Mouse (Mus musculus) heart, embryonic 11.5 days (tissue): Measurements from ENCODE around the gene Tepp. TPM values are rescaled to one million over a fixed set of nuclear protein-coding genes. Genes with fewer than 3 reads are reported as not detected.

ENCODE experiments used
- ATAC-seq: fragments of 200-750 bp; cut with Nextera tagmentation; replicated peaks from 2 replicates; pipeline ENCODE4 v1.8.0; 2017; ENCODE audit warnings: moderate library complexity; ENCODE audit not compliant: insufficient number of reproducible peaks, low FRiP score, low TSS enrichment
- H3K27ac ChIP-seq: fragments of 300-500 bp; sonication (generic); 2 replicates; pipeline ENCODE4 v1.5.1; 2014; ENCODE audit warnings: mild to moderate bottlenecking, low read depth, low read length
- H3K27me3 ChIP-seq: fragments of 300-500 bp; sonication (generic); 2 replicates; pipeline ENCODE4 v1.6.1; 2014; ENCODE audit warnings: mild to moderate bottlenecking, low read length, mixed read lengths; ENCODE audit not compliant: control insufficient read depth, insufficient read depth
- H3K36me3 ChIP-seq: fragments of 300-500 bp; sonication (generic); 2 replicates; pipeline ENCODE4 v1.6.1; 2014; ENCODE audit warnings: mild to moderate bottlenecking, low read length, moderate library complexity, mixed read lengths; ENCODE audit not compliant: control insufficient read depth, insufficient read depth
- H3K4me1 ChIP-seq: fragments of 300-500 bp; sonication (generic); 2 replicates; pipeline ENCODE4 v1.6.1; 2014; ENCODE audit warnings: low read length; ENCODE audit not compliant: control insufficient read depth, insufficient read depth
- H3K4me2 ChIP-seq: fragments of 300-500 bp; sonication (generic); 2 replicates; pipeline ENCODE4 v1.6.1; 2014; ENCODE audit warnings: mild to moderate bottlenecking, moderate library complexity
- H3K4me3 ChIP-seq: fragments of 300-500 bp; sonication (generic); 2 replicates; pipeline ENCODE4 v1.5.1; 2014; ENCODE audit warnings: low read depth, low read length
- H3K9ac ChIP-seq: fragments of 300-500 bp; sonication (generic); 2 replicates; pipeline ENCODE4 v1.6.1; 2014; ENCODE audit warnings: mild to moderate bottlenecking, low read depth, low read length, moderate library complexity
- H3K9me3 ChIP-seq: fragments of 300-500 bp; sonication (generic); replicated peaks from 2 replicates; pipeline ENCODE4 v1.6.1; 2016; ENCODE audit warnings: low read length; ENCODE audit not compliant: control insufficient read depth
- WGBS: fragments of 180-500 bp; shearing (Covaris S2); extraction: QIAGEN DNeasy Blood & Tissue Kit; methylation state at CpG from one replicate; pipeline ENCODE4 v1.1.7; 2014; ENCODE audit not compliant: insufficient replicate concordance; 5-methylcytosine and 5-hydroxymethylcytosine counted together
- polyA plus RNA-seq: library from polyadenylated mRNA; unstranded; fragments of >200 nt; fragmentation: Nextera tagmentation; extraction: Ambion mirVana; gene quantifications from 2 replicates; pipeline ENCODE4 v1.2.1, GENCODE M21; 2014

Gene Tepp
- polyA plus RNA-seq, 1 experiment from 2014 or later: not detected

DNA sequence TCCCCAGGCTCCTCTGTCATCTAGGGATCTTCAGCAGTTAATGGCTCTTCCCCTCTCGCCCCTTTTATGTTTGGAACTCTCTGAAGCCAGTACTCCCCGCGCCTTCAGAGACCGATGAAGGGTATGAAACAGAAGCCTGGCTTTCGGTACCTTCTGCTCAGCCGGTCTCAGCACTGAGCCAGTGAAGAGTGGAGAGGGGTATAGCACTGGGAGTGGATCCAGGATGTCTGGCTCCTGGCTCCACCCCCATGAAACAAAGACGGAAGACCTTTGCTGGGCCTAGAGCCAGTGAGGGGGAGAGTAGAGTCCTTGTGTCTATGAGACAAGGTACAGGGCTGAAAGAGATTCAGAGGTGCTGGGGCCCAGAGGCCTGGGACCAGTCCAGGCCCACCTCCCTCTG is 16.5 kb upstream of the Tepp start:
- Histone ChIP-seq H3K4me3 (no peak overlapping the region), H3K27me3 (no peaks in the 10 kb centered on the region), H3K4me2 (no peak overlapping the region; the same call in 1 of the 2 replicates), H3K9ac (0 out of 2 replicates have a peak overlapping the region, but pooled peaks have one; percentile 46), H3K4me1 (no peaks in the 10 kb centered on the region; the same call in 1 of the 2 replicates), H3K27ac (0 out of 2 replicates have a peak overlapping the region, but pooled peaks have one; percentile 0), H3K36me3 (no peaks in the 10 kb centered on the region), H3K9me3 (no peaks in the 10 kb centered on the region)
- ATAC-seq: no peak; the same call in 1 of the 2 replicates
- 74% methylated on average over 7 of the region's 7 CpGs for WGBS

DNA sequence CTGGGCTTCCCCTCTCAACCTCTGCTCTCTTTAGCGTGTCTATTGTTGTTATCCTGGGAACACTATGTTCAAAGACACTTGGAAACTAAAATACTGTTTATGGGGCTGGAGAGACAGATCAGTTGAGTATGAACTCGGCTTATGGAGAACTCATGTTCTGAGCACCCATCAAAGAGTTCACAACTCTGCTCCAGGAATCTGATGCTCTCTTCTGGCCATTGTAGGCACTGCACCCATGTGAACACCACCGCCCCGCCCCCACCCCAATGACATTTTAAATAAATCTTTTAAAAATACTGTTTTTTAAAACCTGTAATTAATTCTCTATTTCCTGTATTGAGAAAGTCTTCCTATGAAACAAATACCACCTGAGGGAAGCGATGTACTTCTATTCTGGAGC is 8.0 kb upstream of the Tepp start:
- Histone ChIP-seq H3K4me3 (no peak overlapping the region), H3K9ac (no peak overlapping the region), H3K9me3 (no peaks in the 10 kb centered on the region), H3K27me3 (peaks cover 3% of the 10 kb centered on the region; the same call in 1 of the 2 replicates), H3K4me2 (no peak overlapping the region), H3K27ac (no peak overlapping the region), H3K36me3 (no peaks in the 10 kb centered on the region), H3K4me1 (0 out of 2 replicates have a peak, but pooled peaks cover 5% of the 10 kb centered on the region)
- ATAC-seq: no peak
- WGBS: 22% methylated on average over 5 of the region's 5 CpGs

DNA sequence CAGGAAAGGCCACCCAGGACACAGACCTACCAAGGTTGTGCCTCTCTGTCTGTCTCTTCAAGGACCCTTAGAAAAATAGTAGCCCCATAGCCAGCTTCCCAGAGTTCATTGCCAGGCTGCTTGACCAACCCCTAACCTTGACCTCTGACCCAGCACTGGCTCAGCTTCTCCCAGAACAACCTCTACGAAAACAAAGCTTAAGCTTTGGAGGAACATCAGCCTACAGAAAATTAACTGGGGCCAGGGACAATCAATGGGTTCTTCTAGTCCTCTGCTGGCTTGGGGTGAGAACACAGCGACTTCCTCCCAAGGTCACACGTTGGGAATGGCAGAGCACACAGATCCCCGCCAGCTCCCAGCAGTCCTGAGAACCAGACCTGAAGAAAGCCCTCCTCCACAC is 4.8 kb upstream of the Tepp start:
- H3K4me3 ChIP-seq: no peak overlapping the region
- H3K27me3 ChIP-seq: no peaks in the 10 kb centered on the region
- no peak for ATAC-seq
- H3K36me3 ChIP-seq: no peaks in the 10 kb centered on the region
- no peak overlapping the region for H3K9ac ChIP-seq
- no peaks in the 10 kb centered on the region for H3K9me3 ChIP-seq
- no peak overlapping the region for H3K4me2 ChIP-seq
- no peak overlapping the region for H3K27ac ChIP-seq
- 55% methylated on average over 4 of the region's 4 CpGs for WGBS
- H3K4me1 ChIP-seq: peaks cover 6% of the 10 kb centered on the region; the same call in 1 of the 2 replicates

DNA sequence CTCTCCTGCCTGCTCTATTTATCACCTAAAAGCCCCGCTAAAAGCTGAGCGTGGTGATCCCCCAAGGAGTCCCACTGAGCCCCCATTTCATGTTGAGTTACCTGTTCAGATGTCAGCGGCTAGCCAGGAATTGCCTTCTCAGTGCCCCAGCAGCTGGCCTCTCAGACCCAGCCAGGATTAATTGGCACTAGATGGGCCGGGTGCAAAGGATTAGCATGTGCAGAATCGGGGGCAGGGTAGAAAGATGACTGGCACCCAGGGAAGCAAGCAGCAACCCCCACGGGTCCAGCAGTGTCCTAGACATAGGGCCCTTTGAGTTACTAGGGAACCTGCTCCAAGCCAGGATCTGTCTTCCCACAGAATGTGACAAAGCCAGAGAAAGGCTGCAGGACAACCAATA is 3.9 kb upstream of the Tepp start, which contains the start of gene Cngb1:
Gene Cngb1 (minus strand): TSS at position 155 of the 400 bp plus-strand sequence.
- ATAC-seq: no peak
- Histone ChIP-seq H3K27ac (no peak within 1 kb of the TSS), H3K4me1 (peaks cover 7% of the 10 kb centered on the region; the same call in 1 of the 2 replicates), H3K4me2 (no peak within 1 kb of the TSS), H3K27me3 (no peaks in the 10 kb centered on the region), H3K36me3 (no peaks in the 10 kb centered on the region), H3K4me3 (no peak within 1 kb of the TSS), H3K9me3 (no peaks in the 10 kb centered on the region), H3K9ac (no peak within 1 kb of the TSS)
- WGBS: 36% methylated on average over 6 of the region's 6 CpGs

DNA sequence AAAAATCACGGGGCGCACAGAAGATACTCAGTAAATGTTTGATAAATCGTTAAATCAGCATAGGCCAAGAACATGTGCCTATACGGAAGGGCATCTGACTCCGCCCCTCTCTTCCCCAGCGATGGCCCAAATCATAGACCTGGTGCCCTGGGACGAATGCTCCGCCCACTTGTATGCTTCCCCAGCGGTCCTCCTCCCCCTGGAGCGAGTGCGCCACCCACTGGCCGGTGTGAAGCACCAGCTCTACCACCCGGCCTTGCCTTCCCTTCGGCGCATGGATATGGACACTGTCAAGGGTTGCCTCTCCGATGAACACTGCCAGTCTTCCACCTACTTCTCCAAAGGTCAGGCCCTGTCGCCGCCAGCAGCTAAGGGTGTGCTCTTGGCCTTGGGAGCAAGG is 2.5 kb downstream of the Tepp start:
- H3K4me1 ChIP-seq: peaks cover 3% of the 10 kb centered on the region; the same call in 1 of the 2 replicates
- no peak overlapping the region for H3K4me2 ChIP-seq
- 65% methylated on average over 18 of the region's 18 CpGs for WGBS
- H3K9me3 ChIP-seq: no peaks in the 10 kb centered on the region
- H3K36me3 ChIP-seq: no peaks in the 10 kb centered on the region
- no peak overlapping the region for H3K4me3 ChIP-seq
- H3K27ac ChIP-seq: no peak overlapping the region
- H3K9ac ChIP-seq: no peak overlapping the region
- no peak for ATAC-seq
- no peaks in the 10 kb centered on the region for H3K27me3 ChIP-seq

DNA sequence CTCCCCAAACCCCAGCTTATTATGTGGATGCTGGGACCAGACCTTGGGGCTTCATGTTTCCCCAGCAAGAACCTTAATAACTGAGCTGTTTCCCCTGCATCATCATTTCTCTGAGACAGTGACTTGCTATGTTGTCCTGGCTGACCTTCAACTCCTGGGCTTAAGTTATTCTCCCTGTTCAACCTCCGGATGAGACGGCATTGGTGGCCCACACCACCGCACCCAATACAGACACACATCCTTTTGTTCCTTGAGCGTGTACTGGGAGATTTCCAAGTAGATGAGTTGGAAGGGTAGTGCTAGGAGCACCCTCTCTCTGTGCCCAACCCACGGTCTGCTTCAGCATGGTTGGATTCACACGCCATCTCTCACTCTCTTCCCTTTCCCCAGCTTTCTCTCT is 3.5 kb downstream of the Tepp start:
- no peaks in the 10 kb centered on the region for H3K36me3 ChIP-seq
- peaks cover 3% of the 10 kb centered on the region; the same call in 1 of the 2 replicates for H3K4me1 ChIP-seq
- H3K9ac ChIP-seq: no peak overlapping the region
- H3K27me3 ChIP-seq: no peaks in the 10 kb centered on the region
- WGBS: 84% methylated on average over 6 of the region's 6 CpGs
- H3K9me3 ChIP-seq: no peaks in the 10 kb centered on the region
- no peak for ATAC-seq
- H3K27ac ChIP-seq: no peak overlapping the region
- no peak overlapping the region for H3K4me3 ChIP-seq
- no peak overlapping the region for H3K4me2 ChIP-seq

DNA sequence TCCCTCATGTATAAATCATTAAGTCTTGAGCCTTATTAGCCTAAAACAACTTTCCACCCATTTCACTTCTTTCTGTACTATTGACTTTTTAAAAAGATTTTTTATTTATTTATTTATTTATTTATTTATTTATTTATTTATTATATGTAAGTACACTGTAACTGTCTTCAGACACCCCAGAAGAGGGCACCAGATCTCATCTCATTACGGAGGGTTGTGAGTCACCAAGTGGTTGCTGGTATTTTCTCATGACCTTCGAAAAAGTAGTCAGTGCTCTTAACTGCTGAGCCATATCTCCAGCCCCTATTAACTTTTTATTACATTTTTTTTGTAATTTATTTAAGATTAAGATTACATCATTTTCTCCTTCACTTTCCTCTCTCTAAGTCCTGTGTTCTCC is 4.3 kb downstream of the Tepp start:
- Histone ChIP-seq H3K4me2 (no peak overlapping the region), H3K27me3 (peaks cover 4% of the 10 kb centered on the region; the same call in 1 of the 2 replicates), H3K27ac (no peak overlapping the region), H3K4me3 (no peak overlapping the region), H3K9ac (no peak overlapping the region), H3K36me3 (no peaks in the 10 kb centered on the region), H3K4me1 (peaks cover 3% of the 10 kb centered on the region; the same call in 1 of the 2 replicates), H3K9me3 (no peaks in the 10 kb centered on the region)
- no peak for ATAC-seq
- WGBS: 55% methylated on average over 2 of the region's 2 CpGs

DNA sequence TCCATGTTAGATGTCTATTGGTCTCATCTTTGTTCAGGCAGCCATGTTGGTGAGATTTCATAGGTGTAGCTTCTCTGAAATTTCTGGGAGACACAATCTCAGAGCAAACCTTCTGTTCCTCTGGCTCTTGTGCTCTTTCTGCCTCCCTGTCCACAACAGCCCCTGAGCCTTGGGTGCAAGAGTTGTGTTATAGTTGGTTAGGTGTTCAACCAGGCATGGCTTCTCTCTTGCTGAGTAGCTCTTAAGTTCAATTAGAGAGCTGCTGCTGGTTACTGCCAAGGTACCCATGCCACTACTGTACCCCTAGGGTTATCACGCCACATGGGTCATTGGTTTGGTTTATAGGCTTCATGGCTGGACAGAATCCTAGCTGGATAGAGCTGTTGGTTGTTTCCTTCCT is 5.0 kb downstream of the Tepp start:
- Histone ChIP-seq H3K9me3 (no peaks in the 10 kb centered on the region), H3K4me3 (no peak overlapping the region), H3K27me3 (peaks cover 7% of the 10 kb centered on the region; the same call in 1 of the 2 replicates), H3K27ac (no peak overlapping the region), H3K4me2 (no peak overlapping the region), H3K9ac (no peak overlapping the region), H3K36me3 (no peaks in the 10 kb centered on the region), H3K4me1 (peaks cover 6% of the 10 kb centered on the region; the same call in 1 of the 2 replicates)
- WGBS: 91% methylated on average over 1 of the region's 1 CpGs
- no peak for ATAC-seq
